Mouse (Mus musculus): ENCODE results near the gene Vat1.
A peak's percentile ranks its signal among the peaks of the same experiment; 100 is the strongest.
"Not testable (repeated sequence)": the region's sequence is repeated elsewhere in the genome, so short reads cannot be mapped to it uniquely, and the experiment has no call there.

The Vat1 gene

DNA sequence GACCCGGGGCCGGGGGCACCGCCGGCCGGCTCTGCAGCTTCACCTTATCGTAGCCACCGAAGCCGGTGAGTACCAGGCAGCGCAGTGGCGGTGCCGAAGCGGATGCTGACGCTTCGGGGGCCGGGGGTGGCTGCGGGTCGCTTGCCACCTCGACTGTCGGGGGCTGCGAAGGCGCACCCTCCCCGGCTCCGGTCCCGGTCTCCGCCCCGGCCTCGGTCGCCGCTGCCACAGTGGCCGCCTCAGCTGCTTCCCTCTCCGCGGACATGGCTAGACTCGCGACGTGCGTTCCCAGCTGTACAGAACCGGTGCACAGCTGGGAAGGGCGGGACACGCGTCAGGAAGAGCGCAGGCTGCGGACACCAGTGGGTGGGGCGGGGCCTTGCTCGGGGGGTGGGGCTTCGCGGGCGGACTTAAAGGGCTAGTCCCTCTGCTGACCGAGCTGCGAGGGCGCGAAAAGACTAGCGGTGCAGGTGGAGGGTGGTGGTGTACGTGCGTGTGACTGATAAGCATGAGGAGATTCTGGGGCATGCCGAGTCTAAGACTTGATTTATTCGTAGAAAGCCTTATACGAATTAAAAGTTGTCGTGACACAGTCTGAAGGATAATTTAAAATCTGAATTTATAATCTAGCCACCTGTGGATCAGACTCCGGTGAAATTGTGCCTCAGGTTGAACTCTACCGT, at the start of gene Vat1:
Gene Vat1, minus strand, starts transcription at position 362 of the 683 bp plus-strand sequence.
- DNase-seq = peak; percentile 51 to 62

DNA sequence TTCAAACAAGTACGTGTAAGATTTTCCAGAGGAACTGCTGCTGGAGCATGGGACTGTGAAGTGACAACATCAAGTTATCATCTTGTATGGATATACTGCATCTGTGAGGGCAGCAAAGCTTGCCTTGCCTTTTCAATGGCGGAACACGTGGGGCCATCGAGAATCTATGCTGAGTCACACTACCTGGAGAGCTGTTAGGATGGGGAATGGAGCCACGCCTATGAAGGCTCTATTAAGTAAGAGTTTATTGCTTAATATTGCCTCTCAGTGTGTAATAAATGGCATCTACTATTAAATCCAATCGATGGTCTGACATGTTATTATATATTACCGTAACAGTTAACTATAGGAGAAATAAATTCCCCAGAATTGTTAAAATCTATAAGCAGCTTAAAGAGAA, 41.1 kb upstream of the Vat1 start:
- no peak for DNase-seq

DNA sequence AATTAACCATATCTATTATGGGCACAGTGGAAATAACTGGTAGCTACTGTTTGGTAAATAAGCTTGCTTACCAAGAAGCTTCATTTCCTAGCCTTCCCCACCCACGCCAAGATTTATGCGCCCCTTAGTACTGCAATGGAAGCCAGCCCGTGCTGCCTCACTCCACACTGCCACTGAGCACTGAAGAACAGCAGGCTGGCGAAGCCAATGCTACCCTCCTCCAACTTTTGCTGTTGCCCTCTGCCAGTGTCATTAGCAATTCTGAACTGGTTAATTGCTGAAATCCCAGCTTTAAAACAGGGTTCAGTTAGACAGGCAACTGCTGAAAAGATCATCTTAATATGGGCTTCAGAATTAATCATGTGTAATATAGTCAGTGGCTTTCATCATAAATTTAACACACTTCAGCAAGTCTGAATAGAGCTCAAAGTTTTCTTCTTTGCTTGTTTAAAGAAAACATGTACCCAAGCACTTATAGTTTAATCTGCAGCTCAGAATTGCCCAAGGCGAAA, 40.3 kb upstream of the Vat1 start:
- no peak for DNase-seq

DNA sequence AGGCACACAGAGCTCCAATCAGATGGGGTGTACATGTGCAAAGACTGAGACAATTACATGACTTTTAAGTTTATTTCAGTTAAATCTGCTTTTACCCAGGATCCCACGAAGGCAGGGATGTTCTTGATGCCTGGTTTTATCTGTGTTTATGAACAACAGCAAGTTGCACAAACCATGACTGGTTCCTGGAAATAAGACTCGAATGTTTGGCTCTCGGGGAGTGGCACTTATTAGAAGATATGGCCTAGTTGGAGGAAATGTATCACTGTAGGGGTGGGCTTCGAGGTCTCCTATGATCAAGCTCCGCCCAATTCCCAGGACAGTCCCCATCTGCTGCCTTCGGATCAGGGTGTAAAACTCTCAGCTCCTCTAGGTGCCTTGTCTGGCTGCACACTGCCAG, 20.1 kb upstream of the Vat1 start:
- no peak for DNase-seq

DNA sequence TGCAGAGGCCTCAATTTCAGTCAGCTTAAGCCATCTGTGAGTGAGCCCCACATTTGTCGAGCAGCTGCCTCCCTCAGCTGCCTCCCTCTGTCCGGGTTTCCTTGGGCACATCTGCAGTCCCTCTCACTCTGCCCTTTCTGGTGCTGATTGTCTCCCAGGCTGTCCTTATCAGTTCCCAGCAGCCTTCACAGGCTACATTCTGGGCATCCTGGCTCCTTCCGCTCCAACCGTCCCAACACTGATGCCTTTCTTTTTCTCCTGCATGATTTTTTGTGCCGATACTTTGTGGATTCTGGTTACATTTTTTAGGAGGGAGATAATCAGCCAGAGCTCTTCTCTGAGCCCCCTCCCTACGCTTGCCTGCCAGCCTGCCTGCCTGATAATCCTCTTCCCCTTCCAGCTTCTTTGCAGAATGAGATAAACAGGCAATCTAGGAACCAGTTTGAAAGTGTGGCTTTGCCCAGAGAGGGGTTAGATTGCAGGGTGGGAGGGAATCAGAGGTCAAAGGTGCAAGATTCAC, 19.5 kb upstream of the Vat1 start:
- no peak for DNase-seq

DNA sequence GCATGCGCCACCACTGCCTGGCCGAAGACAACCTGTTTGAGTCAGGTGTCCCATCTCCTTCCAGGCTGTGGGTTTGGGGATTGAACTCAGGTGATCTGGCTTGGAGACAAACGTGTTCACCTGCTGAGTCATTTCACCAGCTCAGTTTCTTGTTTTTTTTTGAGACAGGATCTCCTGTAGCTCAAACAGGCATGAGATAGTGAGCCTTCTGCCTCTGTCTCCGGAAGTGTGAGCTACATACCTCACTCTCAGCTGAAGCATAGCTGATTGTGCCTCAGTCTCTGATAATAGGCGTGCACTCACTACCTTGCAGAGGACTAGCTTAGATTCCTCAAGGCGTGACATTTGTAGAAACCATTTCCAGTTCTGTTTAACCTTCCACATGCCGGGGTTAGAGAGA, 18.8 kb upstream of the Vat1 start:
- DNase-seq = no peak

DNA sequence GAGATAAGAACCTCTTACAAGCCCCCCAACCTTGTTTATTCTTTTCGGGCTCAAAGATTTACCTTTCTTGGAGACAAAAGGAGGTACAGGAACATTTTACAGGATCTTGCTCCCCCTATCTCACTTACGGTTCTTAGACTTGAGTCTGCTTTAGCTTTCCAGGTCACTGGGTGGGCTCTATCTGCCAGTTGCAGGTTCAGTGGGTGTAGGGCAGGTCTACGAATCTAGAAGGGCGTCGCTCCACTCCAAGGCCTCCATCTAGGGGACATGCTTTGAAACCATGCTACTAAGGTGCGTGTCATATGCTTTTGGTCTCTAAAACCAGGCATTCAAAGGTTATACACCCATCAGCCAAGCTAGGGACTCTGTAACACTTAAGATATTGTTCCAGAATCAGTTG, 18.2 kb upstream of the Vat1 start:
- DNase-seq = no peak

DNA sequence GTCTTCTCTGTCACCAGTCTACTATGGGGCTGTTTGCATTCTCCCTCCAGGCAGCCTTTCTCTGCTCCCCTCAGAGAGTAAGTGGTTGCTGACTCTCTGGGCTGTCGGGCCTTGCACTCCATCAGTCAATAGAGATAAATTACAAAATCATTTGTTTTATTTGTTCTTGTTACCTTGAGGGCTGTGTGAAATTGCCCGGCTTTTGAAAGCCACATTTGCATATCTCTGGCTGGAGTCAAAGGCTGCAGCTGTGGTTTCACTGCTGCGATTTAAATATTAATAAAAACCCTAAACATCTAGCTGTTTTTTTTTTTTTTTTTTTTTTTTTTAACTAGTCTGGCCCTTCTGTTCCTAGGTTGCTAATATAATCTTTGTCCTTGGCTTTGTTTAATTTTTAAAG, 17.8 kb upstream of the Vat1 start:
- DNase-seq = no peak

DNA sequence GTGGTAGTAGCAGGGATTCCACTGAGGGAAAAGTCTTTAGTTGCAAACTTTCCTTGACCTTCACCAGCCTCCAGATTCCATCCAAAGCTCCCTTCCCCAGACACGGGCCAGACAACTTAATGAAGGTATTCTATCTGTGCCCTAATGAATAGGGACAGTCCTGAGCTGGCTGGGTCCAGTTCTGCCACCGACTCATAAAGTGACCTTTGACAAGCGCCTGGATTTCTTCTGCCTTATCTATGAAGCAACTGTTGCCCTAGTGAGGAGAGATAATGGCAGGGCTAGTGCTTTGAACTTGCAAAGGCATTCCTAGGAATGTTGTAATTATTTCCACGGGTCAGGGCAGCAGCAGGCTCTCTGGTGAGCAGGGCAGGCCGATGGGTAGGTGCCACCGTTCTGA, 14.9 kb upstream of the Vat1 start:
- DNase-seq = no peak

DNA sequence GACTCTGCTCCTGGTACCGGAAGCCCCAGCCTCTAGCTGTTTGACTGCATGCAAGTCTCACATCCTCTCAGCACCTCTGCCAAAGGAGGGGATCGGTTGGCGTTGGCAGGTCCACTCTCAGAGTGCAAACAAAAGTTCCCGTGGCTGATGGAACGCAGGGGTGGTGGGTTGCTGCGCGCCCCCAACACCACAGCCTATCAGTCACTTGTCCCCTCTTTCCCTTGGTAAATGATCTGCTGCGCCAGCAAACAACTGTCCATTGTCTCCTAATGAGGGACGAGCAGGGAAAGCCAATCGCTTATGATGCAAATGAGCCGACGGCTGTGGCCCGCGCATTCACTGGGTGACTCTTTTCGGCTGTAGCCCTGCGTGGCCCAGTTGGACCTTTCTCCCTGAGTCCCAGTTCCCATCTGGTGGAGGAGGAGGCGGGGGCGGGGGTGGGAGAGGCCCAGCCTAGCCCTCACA, 13.2 kb upstream of the Vat1 start:
- DNase-seq = no peak

DNA sequence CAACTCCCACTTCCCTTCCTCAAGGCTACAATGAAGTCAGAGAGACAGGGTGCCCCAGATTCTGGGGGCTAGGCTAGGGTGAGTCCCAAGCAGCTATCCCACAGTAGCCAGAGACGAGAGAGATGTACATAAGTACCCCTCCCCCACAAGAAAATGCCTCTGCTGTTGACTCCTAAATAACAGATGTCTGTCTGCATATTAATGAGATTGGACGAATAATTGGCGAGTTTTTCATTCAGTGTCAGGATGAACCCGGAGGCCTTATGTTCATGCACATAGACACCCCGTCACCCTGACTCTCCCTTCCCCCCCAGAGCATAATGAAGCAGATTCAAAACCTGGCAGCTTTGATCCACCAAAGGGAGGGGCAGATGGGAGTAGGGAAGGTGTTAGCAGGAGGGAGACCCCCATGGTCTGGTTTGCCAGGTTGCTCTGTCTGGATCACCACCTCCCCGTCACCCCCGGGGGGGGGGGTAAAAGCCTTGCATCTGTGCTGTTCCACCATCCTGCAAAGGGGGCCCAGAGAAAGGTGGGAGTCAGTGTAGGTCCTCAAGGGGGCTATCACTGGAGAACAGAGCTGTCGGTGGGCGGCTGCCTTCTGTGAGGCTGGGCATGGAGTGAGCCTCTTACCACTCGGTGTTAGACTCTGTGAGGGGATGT, 11.7 kb upstream of the Vat1 start:
- no peak for DNase-seq

DNA sequence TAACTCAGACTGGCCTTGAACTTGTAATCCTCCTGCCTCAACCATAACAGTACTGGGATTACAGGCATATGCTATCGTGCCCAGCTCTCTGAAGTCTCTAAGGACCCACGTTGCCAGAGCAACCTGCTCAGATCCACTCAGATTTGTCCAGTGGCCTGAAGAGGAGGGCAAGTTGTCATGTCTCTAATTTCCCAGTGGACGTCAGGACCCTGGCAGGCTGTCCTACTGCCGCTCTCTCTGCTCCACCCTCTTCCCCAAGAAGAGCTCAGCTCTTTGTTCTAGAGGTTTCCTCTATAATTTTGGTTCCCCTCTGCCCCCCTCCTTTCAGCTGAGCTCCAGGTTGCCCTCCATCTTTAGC, 11.1 kb upstream of the Vat1 start:
- DNase-seq = no peak

DNA sequence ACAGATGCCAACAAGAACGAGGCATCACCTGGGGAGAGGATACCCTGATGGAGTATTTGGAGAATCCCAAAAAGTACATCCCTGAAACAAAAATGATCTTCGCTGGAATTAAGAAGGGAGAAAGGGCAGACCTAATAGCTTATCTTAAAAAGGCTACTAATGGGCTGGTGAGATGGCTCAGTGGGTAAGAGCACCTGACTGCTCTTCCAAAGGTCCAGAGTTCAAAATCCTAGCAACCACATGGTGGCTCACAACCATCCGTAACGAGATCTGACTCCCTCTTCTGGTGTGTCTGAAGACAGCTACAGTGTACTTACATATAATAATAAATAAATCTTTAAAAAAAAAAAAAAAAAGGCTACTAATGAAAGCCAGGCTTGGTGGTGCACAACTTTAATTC, 10.3 kb upstream of the Vat1 start:
- DNase-seq = not testable (repeated sequence)

DNA sequence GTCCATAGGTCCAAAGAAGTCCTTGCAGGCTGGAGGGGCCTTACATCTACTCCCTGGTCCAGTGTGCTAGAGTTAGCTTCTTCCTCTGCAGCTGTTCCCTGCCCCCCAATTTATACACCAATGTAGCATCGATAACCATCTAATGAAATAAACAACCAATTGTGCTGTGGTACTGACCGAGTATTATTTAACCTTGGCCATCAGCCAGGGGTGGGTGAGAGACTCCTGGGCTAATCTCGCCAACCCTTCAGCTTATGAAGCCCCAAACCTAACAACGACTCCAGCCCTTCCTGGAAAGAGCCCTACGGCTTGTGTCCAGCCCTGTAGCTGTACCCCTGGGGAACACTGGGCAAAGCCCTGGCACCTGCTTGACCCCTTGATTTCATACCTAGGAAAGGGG, 8.3 kb upstream of the Vat1 start:
- DNase-seq = no peak

DNA sequence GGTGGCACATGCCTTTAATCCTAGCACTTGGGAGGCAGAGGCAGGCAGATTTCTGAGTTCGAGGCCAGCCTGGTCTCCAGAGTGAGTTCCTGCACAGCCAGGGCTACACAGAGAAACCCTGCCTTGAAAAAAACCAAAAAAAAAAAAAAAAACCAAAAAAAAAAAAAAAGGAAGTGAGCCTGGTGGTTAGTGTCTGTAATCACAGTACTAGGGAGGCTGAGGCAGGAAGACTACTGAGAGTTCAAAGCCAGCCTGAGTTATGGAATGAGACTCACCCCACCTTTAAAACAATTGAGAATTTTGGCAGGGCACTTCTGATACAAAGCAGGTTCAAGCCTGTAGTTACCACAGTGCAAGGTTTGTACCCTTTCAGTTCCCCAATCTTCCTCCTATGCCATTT, 7.7 kb upstream of the Vat1 start:
- DNase-seq = not testable (repeated sequence)

DNA sequence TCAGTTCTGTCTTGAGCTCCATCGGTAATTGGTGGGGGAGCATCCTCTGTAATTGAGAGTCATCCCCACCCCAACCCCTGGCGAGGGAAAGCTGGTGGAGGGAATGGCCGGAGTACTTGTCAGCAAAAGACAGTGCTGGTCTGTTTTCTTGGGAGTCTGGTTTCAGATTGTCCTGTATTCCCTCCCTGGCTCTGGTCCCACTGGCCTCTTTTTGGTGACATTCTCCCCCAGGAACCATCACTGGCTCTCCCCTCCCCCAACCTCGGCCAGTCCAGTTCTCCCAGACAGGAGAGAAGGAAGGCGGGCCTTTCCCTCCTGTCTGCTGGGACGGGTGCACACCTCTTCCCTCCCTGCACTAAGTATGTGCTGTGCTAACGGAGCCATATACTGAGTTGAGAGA, 6.3 kb upstream of the Vat1 start:
- peak; percentile 7 to 22 for DNase-seq

DNA sequence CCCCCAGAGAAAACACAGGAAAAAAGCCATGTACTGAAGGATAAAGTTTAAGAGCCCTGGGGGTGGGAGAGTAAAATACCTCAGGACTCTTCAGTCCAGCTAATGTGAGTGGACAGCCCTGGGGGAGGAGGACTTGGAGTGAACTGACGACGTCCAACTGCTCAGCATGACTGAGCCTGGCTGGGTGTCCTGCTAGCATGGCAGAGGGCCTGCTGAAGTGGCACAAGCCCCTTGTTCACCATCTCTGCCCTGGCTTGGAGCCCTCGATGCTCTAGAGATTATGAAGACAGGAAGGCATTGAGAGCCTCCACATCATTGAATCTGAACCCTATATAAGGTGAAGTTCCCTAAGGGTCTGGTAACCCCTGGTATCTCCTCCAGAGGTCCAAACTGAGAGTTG, 5.9 kb upstream of the Vat1 start:
- peak in 1 of 2 experiments; percentile 7 for DNase-seq

DNA sequence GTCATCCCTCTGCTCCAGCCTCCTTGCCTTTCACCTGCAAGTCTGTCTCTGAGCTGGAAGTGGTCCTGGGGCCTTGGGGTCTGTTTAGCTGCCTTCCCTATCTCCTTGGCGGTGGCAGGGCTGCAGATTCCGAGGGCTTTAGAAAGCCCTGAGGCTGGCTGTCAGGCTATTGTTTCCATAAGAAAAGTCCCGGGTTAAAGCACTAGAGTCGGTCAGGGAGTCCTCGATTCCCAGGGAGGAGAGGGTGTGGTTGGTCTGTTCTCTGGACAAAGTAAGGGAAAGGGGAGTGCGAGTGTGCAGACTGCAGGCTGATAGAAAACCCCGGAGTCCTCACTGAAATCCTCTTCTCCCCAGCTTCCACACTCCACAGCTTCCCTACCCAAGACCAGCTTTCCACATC, 4.2 kb upstream of the Vat1 start:
- no peak for DNase-seq

DNA sequence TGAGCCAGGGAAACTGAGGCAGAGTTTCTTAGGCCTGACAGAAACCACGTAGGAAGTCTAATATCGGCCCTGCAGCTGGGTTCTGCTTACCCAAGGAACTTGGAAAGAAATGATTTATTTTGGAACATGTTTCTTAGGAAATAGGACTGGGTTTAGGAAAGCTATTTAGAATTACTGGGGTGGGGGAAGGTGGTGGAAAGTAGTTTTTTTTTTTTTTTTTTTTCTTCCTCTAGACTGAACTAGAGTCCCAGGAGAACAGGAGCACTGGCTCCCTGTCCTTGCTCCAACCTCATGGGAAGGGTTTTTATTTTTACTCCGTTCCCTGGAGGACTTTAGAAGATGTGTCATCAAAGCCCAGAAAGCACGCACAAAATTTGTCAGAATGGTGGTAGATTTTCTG, 3.1 kb upstream of the Vat1 start:
- no peak for DNase-seq

DNA sequence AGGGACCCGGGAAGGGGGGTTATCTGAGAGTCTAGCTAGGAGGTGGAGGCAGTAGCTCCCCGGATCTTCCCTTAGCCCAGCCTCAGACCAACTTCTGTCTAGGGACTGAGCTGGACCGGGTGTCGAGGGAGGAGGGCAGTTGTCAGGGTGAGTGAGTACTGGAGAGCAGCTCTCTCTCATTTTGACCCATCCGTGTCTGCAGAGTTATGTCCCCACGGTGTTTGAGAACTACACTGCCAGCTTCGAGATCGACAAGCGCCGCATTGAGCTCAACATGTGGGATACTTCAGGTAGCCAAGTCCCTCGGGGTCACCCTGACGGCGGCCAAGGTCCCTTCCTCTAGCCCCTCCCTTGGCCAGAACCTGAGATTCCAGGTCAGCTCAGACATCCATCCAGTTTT, 2.7 kb upstream of the Vat1 start:
- DNase-seq = peak in 1 of 2 experiments; percentile 15

DNA sequence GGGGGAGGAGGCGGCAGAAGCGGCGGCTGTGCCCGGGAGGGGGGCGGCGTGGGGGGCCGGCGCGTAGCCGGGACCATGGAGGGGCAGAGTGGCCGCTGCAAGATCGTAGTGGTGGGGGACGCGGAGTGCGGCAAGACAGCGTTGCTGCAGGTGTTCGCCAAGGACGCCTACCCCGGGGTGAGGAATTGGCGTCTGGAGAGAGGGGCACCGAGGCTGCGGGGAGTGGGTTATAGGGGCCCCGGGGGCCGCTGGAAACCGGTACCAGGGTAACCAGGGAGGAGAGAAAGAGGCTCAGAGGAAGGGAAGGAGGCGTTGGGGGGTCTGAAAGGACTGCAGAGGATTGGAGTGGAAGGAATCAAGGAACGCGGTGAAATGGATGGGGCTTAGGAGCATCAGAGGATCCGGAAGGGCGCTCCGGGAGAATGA, 2.2 kb upstream of the Vat1 start:
- peak in 1 of 2 experiments; percentile 22 for DNase-seq

DNA sequence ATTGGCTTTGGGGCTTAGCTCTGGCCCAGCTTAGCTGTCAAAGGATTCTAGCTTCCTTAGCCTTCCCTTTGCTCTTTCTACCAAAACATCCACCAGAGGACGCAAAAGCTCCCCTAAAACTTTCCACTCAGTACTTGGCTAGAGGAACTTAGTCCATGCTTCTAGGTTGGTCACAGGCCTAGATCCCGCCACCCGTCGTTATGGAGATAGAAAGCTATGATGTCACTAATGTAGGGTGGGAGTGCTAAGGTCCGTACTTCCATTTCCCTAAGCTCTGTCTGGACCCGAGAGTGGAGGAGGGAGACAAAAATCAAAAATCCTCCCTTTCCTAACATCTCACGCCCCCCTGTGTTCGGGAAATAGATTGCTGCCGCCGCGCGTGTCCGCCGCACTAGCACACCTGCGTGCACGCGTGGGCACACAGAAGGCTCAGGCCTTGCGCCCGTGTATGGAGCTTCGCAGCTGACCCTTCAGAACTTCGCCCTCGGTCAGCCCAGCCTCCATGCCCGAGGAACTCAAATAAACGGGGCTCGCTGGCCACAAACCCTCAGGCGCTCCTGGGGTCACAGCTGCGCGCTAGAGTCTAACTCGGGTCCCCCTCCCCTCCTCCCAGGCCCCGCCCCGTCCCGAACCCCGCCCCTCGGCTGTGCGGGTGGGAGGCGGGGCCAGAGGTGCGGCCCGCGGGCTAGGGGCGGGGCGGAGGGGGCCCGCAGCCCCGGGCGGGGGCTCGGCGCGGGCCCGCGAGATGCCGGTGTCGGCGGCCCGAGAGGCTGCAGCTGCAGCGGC, 1.6 kb upstream of the Vat1 start:
- peak; percentile 57 to 62 for DNase-seq

DNA sequence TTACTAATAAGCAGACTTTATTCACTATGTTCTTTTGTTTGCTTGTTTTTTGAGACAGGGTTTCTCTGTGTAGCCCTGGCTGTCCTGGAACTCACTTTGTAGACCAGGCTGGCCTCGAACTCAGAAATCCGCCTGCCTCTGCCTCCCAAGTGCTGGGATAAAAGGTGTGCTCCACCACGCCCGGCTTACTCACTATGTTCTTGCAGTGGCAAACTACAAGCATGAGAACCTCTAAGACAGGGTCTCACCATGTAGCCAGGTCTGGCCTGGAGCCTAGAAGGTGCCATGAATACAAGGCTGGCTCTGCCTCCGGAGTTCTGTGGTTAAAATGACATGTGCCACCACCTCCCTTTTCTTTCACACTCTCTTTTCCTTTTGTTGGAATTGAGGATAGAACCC, 521 bp upstream of the Vat1 start:
- not testable (repeated sequence) for DNase-seq
